Mouse (Mus musculus) neural tube, embryonic 13.5 days (tissue): ENCODE results near the gene Sspn. TPM values are rescaled to one million over a fixed set of nuclear protein-coding genes. Genes with fewer than 3 reads are reported as not detected.
A peak's percentile ranks its signal among the peaks of the same experiment; 100 is the strongest.

Experiments
- ATAC-seq: fragments of 200-750 bp; cut with Nextera tagmentation; 2 replicates; pipeline ENCODE4 v1.8.0; 2017; ENCODE audit warnings: low read depth, mild to moderate bottlenecking, moderate TSS enrichment, moderate library complexity
- H3K27ac ChIP-seq: fragments of 300-500 bp; sonication (generic); replicated peaks from 2 replicates; pipeline ENCODE4 v1.5.1; 2015; ENCODE audit warnings: moderate library complexity, mild to moderate bottlenecking, inconsistent platforms
- H3K27me3 ChIP-seq: fragments of 300-500 bp; sonication (generic); 2 replicates; pipeline ENCODE4 v1.6.1; 2015; ENCODE audit warnings: mild to moderate bottlenecking, inconsistent platforms
- H3K36me3 ChIP-seq: fragments of 300-500 bp; sonication (generic); 2 replicates; pipeline ENCODE4 v1.6.1; 2015; ENCODE audit warnings: mild to moderate bottlenecking, inconsistent platforms
- H3K4me1 ChIP-seq: fragments of 300-500 bp; sonication (generic); replicated peaks from 2 replicates; pipeline ENCODE4 v1.6.1; 2015; ENCODE audit warnings: inconsistent platforms
- H3K4me2 ChIP-seq: fragments of 300-500 bp; sonication (generic); 2 replicates; pipeline ENCODE4 v1.6.1; 2015; ENCODE audit warnings: inconsistent platforms, mild to moderate bottlenecking, moderate library complexity
- H3K4me3 ChIP-seq: fragments of 300-500 bp; sonication (generic); 2 replicates; pipeline ENCODE4 v1.5.1; 2015; ENCODE audit warnings: mild to moderate bottlenecking, inconsistent platforms
- H3K9ac ChIP-seq: fragments of 300-500 bp; sonication (generic); 2 replicates; pipeline ENCODE4 v1.6.1; 2015; ENCODE audit warnings: moderate library complexity, mild to moderate bottlenecking, inconsistent platforms
- H3K9me3 ChIP-seq: fragments of 300-500 bp; sonication (generic); 2 replicates; pipeline ENCODE4 v1.6.1; 2016; ENCODE audit warnings: inconsistent platforms
- WGBS: fragments of 180-500 bp; shearing (Covaris S2); methylation state at CpG from one replicate; pipeline ENCODE4 v1.1.7; 2015; 5-methylcytosine and 5-hydroxymethylcytosine counted together
- polyA plus RNA-seq: library from polyadenylated mRNA; unstranded; fragments of >200 nt; fragmentation: Nextera tagmentation; extraction: Ambion mirVana; gene quantifications from 2 replicates; pipeline ENCODE4 v1.2.1, GENCODE M21; 2015

Sspn gene
- polyA plus RNA-seq, 1 experiment from 2014 or later = 3.7 TPM

GRCm38 (mm10) chr6:145940852-145941251, 9.4 kb downstream of the Sspn start:
- no peak overlapping the region for H3K9ac ChIP-seq
- H3K4me2 ChIP-seq = no peak overlapping the region
- H3K36me3 ChIP-seq = no peaks in the 10 kb centered on the region
- ATAC-seq = no peak
- H3K27me3 ChIP-seq = no peaks in the 10 kb centered on the region
- no peaks in the 10 kb centered on the region for H3K9me3 ChIP-seq
- H3K27ac ChIP-seq = no peak overlapping the region
- H3K4me1 ChIP-seq = no peaks in the 10 kb centered on the region
- 78% methylated on average over 6 of the region's 6 CpGs for WGBS
- no peak overlapping the region for H3K4me3 ChIP-seq

DNA sequence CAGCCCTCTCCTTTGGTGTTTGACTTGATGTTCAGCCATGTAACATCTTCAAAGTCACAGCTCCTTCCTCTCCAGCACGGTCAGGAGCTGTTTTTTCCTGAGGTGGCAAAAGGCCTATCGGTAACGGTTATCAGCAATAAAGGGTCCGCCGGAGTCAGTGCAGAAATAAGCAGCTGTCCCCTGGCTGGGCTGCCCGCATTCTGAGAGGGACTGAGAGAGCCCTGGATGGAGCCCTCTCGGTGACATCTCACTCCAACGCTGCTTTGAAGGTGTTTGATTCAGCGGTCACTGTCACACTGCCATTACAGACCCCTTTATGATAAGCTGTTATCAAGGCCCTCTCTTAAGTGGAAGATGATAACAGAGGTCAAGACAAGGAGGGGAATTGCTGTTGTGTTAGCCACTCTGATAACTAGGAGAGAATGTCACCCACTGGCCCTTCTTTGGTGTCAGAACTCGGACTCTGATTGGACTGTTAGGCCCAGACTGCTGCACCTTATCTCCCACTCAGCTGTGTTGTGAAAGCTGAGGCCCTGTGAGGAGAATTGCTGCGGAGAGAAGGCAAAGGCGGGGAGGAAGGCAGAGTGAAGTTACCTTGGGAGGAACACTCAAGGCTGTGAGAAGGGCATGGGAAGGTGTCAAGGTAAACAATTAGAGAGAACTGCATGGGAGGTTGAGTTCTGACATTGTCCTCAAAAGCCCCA, 11.0 kb downstream of the Sspn start:
- Histone ChIP-seq H3K9me3 (no peaks in the 10 kb centered on the region), H3K4me1 (no peaks in the 10 kb centered on the region), H3K27ac (no peak overlapping the region), H3K36me3 (no peaks in the 10 kb centered on the region), H3K4me3 (no peak overlapping the region), H3K9ac (no peak overlapping the region), H3K27me3 (no peaks in the 10 kb centered on the region), H3K4me2 (no peak overlapping the region)
- ATAC-seq = no peak
- 79% methylated on average over 12 of the region's 12 CpGs for WGBS

GRCm38 (mm10) chr6:145943414-145943813, 12.0 kb downstream of the Sspn start:
- H3K4me2 ChIP-seq = no peak overlapping the region
- H3K9ac ChIP-seq = no peak overlapping the region
- H3K27ac ChIP-seq = no peak overlapping the region
- H3K9me3 ChIP-seq = no peaks in the 10 kb centered on the region
- WGBS = 85% methylated on average over 3 of the region's 3 CpGs
- H3K27me3 ChIP-seq = no peaks in the 10 kb centered on the region
- ATAC-seq = no peak
- no peaks in the 10 kb centered on the region for H3K36me3 ChIP-seq
- H3K4me1 ChIP-seq = no peaks in the 10 kb centered on the region
- H3K4me3 ChIP-seq = no peak overlapping the region

GRCm38 (mm10) chr6:145945700-145946344, 14.4 kb downstream of the Sspn start:
- Histone ChIP-seq H3K4me3 (no peak overlapping the region), H3K27ac (no peak overlapping the region), H3K4me2 (no peak overlapping the region), H3K4me1 (no peaks in the 10 kb centered on the region), H3K9me3 (no peaks in the 10 kb centered on the region), H3K36me3 (no peaks in the 10 kb centered on the region), H3K27me3 (no peaks in the 10 kb centered on the region), H3K9ac (no peak overlapping the region)
- WGBS = 88% methylated on average over 11 of the region's 11 CpGs
- no peak for ATAC-seq

DNA sequence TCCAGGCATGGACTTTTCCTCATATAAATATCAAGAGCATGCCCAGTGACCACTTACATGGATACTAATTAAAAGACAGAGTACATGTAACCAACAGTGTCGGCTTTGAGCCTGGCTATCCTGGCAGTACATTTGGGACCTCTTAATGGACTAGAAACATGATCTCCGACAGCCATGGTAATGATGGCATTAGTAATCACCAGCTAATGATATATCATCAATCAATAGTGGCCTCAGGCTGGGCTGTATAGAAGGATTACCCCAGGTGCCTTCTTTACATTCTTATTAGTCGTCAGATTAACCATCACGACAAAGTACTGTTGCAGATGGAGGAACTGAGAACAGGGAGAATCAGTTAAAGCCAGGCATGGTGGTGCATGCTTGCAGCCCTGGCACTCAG, 17.6 kb downstream of the Sspn start:
- 23% methylated on average over 4 of the region's 4 CpGs for WGBS
- peak; percentile 27; the same call in 1 of the 2 replicates for ATAC-seq
- H3K27me3 ChIP-seq = no peaks in the 10 kb centered on the region
- H3K9me3 ChIP-seq = no peaks in the 10 kb centered on the region
- H3K4me2 ChIP-seq = no peak overlapping the region
- H3K9ac ChIP-seq = no peak overlapping the region
- H3K27ac ChIP-seq = no peak overlapping the region
- no peaks in the 10 kb centered on the region for H3K4me1 ChIP-seq
- H3K36me3 ChIP-seq = no peaks in the 10 kb centered on the region
- H3K4me3 ChIP-seq = no peak overlapping the region

GRCm38 (mm10) chr6:145950626-145951025, 19.2 kb downstream of the Sspn start:
- Histone ChIP-seq H3K4me2 (no peak overlapping the region), H3K4me1 (no peaks in the 10 kb centered on the region), H3K9ac (no peak overlapping the region), H3K36me3 (no peaks in the 10 kb centered on the region), H3K9me3 (no peaks in the 10 kb centered on the region), H3K4me3 (no peak overlapping the region), H3K27ac (no peak overlapping the region), H3K27me3 (no peaks in the 10 kb centered on the region)
- no peak for ATAC-seq
- 75% methylated on average over 5 of the region's 5 CpGs for WGBS

DNA sequence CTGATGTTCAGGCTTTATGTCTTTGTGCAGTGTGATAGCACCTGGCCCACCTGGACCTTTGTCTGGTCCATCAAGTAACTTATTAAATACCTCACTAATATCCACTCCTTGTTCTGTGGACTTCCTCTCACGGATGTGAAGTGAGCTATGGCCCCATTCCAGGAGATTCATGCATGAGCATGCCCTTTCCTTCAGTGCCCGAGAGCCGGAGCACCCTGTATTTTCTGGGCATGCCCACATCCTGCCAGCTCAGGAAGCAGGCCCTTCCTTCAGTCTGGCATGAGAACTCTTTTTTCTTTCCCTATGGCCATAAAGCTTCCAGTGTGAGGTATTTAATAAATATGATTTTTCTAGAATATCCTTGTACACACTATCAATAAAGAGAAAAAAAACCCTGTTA, 21.2 kb downstream of the Sspn start:
- Histone ChIP-seq H3K4me3 (no peak overlapping the region), H3K4me2 (no peak overlapping the region), H3K27me3 (no peaks in the 10 kb centered on the region), H3K27ac (no peak overlapping the region), H3K9ac (no peak overlapping the region), H3K9me3 (no peaks in the 10 kb centered on the region), H3K4me1 (peaks cover 4% of the 10 kb centered on the region; the same call in 1 of the 2 replicates), H3K36me3 (no peaks in the 10 kb centered on the region)
- 87% methylated on average over 3 of the region's 3 CpGs for WGBS
- no peak for ATAC-seq

DNA sequence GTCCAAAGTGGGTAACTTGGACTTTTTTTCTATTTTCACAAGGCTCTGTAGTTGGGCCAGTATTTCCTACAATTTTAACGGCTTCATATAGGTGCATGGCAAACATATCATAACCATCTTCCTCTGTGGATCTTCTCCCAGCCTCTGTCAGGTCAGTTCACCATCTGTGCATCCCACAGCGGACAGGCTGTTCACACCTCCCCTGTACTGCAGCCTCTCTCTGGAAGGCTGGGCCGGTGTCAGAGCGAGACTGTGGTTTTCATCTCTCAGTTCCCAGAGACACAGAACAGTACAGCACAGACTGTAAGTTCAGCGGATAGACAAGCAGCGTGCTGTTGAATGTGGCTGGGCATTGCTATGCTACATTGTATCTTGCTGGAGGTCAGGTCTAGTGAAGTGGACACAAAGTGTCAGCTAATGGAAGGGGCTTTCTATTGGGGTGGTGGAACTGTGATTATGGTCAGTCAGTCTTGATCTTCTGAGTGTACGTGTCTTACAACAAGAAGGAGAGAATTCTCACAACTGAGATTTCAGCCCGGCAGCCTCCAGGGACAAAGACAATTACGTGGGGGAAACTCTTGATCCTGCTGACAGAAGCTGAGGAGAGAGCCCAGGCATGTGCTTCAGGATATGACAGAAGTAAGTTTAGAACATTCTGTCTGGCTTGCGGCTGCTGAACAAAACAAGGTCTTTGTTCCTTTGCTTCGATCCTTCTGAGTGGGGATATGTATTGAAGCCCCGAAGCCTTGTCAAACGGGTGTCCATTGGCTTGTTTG, 21.9 kb downstream of the Sspn start:
- 76% methylated on average over 13 of the region's 13 CpGs for WGBS
- H3K4me1 ChIP-seq = peaks cover 10% of the 10 kb centered on the region
- no peak for ATAC-seq

DNA sequence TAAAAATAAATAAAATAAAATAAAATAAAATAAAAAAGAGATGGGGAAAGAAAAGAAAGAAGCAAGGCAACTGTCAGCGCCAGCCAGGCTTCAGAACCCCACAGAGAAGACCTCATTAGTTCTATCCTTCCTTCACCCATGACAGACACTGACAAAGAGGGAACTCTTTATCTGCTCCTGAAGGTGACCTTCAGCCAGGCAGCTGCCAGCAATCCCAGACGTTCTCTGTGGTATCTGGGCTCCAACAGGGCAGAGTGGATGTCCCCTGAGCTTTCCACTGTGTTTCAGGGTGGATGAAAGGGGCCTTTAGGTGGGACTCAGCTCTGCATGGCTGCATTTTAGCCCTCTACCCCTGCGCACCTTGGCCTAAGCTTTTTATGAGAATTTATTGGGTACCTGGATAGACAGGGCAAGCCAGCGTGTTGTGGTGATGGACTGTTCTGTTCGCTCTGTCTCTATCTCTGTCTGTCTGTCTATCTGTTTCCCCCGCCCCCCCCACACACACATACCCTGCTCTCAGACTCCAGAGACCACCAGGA, 26.1 kb downstream of the Sspn start:
- ATAC-seq = no peak
- WGBS = 72% methylated on average over 6 of the region's 6 CpGs
- H3K4me2 ChIP-seq = no peak overlapping the region
- H3K27me3 ChIP-seq = no peaks in the 10 kb centered on the region
- no peak overlapping the region for H3K27ac ChIP-seq
- peaks cover 10% of the 10 kb centered on the region for H3K4me1 ChIP-seq
- H3K36me3 ChIP-seq = no peaks in the 10 kb centered on the region
- H3K9ac ChIP-seq = no peak overlapping the region
- H3K4me3 ChIP-seq = no peak overlapping the region
- H3K9me3 ChIP-seq = no peaks in the 10 kb centered on the region

More for the DNA sequence above, 21.9 kb downstream of the Sspn start:
- Histone ChIP-seq H3K9ac (no peak overlapping the region), H3K4me3 (no peak overlapping the region), H3K27ac (no peak overlapping the region), H3K9me3 (no peaks in the 10 kb centered on the region), H3K36me3 (no peaks in the 10 kb centered on the region), H3K27me3 (no peaks in the 10 kb centered on the region), H3K4me2 (no peak overlapping the region)

DNA sequence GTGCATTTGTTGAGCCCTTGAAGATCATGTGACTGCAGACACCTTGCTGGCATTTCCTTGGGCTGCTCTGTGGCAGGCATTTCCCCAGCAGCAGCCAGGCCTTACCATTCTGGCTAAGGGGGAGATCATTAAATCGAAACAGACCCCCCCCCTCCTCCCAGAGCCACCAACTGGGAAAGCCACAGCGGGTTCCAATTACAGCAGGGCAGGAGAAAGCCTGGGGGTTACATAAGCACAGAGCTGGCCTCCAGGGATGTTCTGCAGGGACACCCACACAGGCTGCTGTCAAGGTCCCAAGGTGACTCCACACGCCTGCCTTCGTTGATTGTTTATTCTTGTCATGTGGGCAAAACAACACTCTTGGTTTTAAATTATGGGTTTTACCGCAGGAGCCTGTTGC, 26.6 kb downstream of the Sspn start:
- Histone ChIP-seq H3K27ac (no peak overlapping the region), H3K9ac (no peak overlapping the region), H3K4me3 (no peak overlapping the region), H3K4me1 (peaks cover 10% of the 10 kb centered on the region), H3K9me3 (no peaks in the 10 kb centered on the region), H3K4me2 (no peak overlapping the region), H3K27me3 (no peaks in the 10 kb centered on the region), H3K36me3 (no peaks in the 10 kb centered on the region)
- 49% methylated on average over 5 of the region's 5 CpGs for WGBS
- no peak for ATAC-seq

- Histone ChIP-seq H3K4me3 (no peak overlapping the region), H3K27me3 (no peaks in the 10 kb centered on the region), H3K9me3 (no peaks in the 10 kb centered on the region), H3K4me2 (no peak overlapping the region), H3K36me3 (no peaks in the 10 kb centered on the region), H3K27ac (no peak overlapping the region), H3K4me1 (peaks cover 15% of the 10 kb centered on the region), H3K9ac (no peak overlapping the region)
- no peak for ATAC-seq
- WGBS = 61% methylated on average over 8 of the region's 8 CpGs
These were observed 29.6 kb downstream of the Sspn start for GRCm38 (mm10) chr6:145961047-145961446.

- Histone ChIP-seq H3K4me3 (no peak overlapping the region), H3K4me2 (no peak overlapping the region), H3K27ac (no peak overlapping the region), H3K27me3 (no peaks in the 10 kb centered on the region), H3K9me3 (no peaks in the 10 kb centered on the region), H3K9ac (no peak overlapping the region), H3K36me3 (no peaks in the 10 kb centered on the region), H3K4me1 (0 out of 2 replicates have a peak, but pooled peaks cover 10% of the 10 kb centered on the region)
- 82% methylated on average over 13 of the region's 13 CpGs for WGBS
- no peak for ATAC-seq
These were observed 32.5 kb downstream of the Sspn start for GRCm38 (mm10) chr6:145963966-145964365.
